Mouse (Mus musculus) right cerebral cortex, postnatal 10 days (tissue): ENCODE measurements at regions not wholly inside any gene's neighbourhood (a gene's known extent, or its start where the extent isn't known, plus 50 kb on each side); places are given as distances from the start of the nearest gene placed in this dataset.
A peak's percentile ranks its signal among the peaks of the same experiment; 100 is the strongest.

Source experiments
- DNase-seq, 2 experiments: peaks; one replicate each; pipeline ENCODE4 v3.0.0; 2021; ENCODE audit warnings: low spot score in 2 of 2

GRCm38 (mm10) chr15:61514324-61514723, 591.5 kb upstream of the A1bg start:
- DNase-seq = peak; percentile 61 to 66

DNA sequence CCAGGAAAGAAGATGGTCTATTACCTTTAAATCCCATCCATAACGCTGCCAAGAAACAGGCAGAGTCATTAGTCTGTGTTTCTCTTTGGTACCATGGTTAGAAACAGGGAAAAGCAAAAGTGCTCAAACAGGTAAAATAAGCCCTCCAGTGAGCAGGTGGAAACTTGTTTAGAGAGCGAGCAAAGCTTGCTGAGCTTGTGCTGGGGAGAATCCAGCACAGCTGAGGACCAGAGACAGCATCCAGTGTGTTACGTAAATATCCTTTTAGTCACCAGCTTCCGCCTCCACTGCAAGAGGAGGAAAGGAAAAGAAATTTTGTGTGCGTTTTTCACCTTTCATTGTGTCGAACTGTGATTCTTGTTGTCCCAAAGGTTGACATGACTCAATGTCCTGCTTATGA, 586.0 kb upstream of the A1bg start:
- no peak for DNase-seq

DNA sequence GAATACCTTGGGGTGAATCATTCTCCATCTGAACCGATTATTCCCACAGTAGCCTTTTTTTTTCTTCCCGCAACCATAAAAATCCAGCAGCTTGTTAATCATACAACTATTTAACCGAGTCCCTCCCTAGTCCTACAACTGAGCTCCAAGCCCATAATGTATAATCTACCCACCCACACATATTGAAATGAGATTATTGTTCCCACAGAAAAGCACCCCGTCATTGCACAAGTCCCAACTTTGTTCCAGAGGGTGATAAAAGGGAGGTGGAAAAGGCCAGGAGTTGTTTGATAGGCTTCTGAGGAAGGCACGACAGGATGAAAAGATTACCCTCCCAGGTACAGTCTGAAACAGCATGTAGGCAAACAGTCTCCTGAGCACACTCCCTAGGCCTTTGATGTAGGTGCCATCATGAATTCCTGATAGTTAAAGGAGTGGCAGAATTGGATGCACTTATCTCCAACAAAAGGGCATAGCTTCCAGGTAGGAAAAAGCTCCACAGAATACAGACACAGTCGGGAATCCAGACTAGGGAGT, 583.6 kb upstream of the A1bg start:
- DNase-seq = no peak

DNA sequence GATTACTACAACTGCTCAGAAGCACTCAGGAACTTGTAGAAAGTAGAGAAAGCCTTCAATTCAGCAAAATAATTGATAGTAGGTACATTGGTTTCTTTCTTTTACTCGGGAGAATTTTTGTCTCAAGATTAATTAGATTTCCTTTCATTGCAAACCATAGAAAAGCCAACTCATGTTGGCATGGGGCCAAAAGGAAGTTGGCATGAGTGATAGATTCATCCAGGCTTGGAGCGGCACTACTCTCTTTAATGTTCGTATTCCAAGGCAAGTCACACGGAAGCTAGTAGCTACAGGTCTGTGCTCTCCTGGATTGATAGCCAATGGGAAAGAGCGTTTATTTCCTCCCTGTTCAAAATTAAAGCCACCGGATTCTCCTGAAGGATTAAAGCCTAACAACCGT, 580.6 kb upstream of the A1bg start:
- peak; percentile 46 to 62 for DNase-seq

GRCm38 (mm10) chr15:61489731-61490130, 566.9 kb upstream of the A1bg start:
- no peak for DNase-seq

- DNase-seq = peak; percentile 35 to 40
Measured at GRCm38 (mm10) chr15:61481861-61482260, 559.0 kb upstream of the A1bg start.

GRCm38 (mm10) chr15:61473900-61474299, 551.1 kb upstream of the A1bg start:
- DNase-seq = no peak

DNA sequence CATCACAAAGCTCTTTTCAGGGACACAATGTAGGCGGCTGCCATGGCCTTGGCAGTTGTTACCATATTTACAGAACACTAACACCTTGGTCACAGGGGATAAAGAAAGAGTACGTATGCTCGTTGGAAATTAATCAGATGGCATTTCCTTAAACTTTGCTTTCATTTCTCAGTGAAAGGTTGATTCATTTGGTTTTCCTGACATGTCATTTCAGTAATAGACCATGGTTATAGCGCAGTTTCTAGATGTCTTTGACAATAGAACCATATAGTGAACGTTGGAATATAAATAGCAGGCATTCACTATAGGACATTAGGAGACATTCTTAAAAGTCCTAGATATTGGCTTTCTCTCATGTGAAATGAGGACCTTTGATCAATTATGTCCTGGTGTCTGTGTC, 532.2 kb upstream of the A1bg start:
- no peak for DNase-seq

DNA sequence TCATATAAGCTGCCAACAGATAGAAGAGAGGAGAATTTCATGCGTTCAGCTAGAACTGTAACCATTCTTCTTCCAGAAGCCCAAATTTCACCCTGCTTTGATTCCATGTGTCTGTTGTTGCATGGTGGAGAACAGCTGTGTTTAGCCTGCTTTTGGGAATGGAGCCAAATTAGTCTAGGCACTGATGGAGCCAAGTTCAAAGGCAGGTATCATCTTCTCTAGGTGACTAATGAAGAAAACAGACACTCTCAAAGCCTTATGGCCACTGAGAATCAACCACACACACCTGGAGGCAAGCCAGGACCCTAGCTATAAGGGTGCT, 531.5 kb upstream of the A1bg start:
- no peak for DNase-seq

DNA sequence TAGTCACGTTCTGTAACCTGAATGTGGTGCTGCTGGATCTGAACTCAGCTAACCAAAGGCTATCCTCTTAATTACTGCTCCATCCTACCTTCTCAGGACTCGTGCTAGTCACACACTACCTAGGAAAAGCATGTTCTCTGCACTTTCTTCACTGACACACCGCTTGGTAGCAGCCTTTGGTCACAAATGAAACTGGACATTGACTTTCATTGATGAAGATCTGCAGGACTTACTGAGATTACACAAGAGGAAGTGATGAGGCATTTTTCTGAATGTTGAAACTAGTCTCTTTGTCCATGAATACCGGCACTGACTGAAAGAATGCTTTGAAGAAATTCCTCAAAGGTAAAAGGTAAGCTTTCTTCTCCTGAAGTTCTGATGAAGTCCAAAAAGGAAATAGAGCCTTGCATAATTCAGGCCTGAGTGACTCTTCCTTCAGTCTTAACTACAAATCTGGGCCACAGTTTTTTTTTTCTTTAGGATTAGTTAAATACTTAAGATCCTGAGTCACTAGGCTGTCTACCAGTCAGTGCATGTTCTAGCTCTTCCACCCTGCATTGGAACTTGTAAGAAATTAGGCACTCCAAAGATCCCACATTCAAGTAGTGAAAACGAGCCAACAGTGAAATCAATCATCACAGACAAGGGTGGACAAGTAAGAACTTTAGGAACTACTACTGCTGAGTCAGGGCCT, 531.0 kb upstream of the A1bg start:
- DNase-seq = no peak

DNA sequence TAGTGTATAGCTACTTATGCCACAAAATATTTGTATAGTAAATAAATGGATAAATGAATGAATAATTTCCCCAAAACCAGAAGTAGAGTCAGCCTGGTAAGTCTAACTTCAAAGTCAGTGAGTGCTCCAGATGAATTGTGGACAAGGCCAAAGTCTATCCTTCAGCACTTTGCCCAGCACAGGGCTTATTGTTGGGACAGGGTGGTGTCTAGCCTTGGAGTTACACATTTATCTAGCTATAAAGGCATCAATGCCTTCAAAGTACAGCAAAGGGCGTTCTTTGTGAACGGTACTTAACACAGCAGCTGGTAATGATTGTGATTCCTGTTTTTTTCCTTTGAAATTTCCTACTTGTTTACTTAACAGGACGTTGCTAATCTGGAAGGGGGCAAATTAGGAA, 527.4 kb upstream of the A1bg start:
- DNase-seq = no peak

DNA sequence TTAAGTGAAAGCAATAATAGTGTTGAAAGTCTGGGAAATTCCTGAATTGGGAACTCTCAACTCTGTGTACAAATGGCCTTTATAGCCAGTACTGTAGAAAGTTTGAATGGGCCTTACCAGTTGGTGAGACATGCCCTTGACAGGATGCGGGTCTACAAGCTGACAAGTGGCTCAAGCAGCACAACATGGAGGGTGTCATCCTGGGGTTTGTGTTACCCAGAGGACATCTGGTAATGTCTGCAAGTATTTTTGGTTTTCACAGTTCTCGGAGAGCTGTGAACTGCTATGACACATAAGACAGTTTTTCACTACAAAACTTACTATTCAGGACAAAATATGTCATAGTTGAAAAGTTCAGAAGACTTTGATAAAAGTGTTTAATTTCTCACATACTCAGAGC, 525.7 kb upstream of the A1bg start:
- DNase-seq = peak in 1 of 2 experiments; percentile 24

- no peak for DNase-seq
Measured at GRCm38 (mm10) chr15:61446053-61446840, 523.4 kb upstream of the A1bg start.

GRCm38 (mm10) chr15:61441734-61442398, 519.1 kb upstream of the A1bg start:
- DNase-seq = no peak

- no peak for DNase-seq
Measured at GRCm38 (mm10) chr15:61441012-61441411, 518.2 kb upstream of the A1bg start.

- no peak for DNase-seq
Measured at GRCm38 (mm10) chr15:61440284-61440683, 517.5 kb upstream of the A1bg start.

- no peak for DNase-seq
Measured at GRCm38 (mm10) chr15:61439623-61440170, 516.9 kb upstream of the A1bg start.

DNA sequence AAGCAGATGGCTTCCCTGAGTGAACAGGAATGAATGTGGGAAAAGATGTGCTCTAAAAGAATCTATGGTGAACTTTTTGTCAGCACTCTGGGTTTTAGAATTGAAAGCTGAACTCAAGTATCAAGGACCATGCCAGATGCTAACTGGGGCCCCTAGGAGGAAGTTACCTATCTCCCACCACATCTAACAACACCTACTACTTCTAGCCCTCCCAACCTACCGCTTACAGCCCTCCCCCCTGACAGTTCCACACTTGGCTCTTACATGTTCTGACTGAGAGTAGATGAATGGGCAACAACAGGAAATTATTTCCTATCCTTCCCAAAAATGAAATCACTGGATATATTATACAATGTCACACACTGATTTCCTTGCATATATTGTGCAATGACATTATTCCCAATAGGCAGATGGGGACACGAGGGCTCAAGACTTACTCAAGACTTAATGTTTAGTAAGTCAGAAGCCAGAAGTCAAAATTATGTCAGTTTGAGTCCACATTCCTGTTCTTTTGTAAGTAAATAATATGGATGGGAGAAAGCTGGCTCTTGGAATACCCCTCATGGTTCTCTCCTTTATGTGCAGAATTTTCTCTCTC, 506.1 kb upstream of the A1bg start:
- DNase-seq = no peak

DNA sequence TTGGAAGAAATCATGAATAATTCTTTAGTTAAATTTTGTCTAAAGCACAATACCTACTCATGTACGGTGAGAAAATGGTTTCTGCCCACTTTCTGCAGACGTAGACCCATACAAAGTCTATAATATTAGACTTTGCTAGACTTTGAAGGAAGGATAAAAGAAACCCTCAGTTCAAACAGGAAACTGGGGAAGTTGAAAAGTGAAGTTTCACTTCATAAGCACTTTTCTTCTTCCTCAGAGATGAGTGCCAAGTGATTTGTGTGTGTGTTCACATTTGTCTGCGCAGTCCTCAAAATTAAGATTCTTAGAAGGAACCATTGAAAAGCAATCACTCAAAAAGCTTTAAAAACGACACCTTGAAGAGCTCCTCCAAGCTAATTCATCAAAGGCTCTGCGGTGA, 500.2 kb upstream of the A1bg start:
- DNase-seq = no peak

DNA sequence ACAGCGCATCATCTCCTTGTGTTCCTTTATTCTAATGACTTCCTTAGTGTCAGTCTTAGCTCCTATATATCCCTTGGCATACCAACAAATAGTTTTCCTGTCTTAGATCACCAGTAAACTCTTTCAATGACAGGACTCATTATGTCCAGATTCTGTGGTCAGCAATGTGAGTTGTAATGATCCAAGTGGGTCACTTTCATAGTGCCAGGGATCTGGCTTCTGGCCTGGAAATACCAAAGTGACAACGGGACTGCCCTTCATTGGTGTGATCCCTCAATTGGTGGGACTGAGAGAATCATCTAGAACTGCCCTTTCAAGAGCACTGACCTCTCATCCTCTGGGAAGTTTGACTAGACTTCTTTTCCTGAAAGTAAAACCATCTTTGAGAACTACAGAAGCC, 494.7 kb upstream of the A1bg start:
- peak in 1 of 2 experiments; percentile 24 for DNase-seq

DNA sequence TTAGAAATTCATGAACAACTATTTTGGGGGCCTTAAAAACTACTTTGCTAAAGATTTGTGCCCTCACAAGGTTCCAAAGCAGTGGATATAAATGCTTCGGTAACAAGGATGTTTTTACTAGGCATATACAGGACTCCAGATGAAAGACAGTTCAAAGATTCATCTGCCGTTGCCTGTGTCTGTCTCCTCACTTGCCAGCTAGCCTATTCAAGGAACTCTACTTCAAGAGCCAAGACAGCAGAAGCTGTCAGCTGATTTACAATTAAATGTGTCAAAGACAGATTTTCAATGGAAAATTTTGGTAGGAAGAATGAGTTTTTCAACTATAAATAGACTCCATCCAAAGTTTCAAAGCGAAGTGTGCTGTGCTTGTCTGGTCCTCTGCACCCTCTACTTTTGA, 494.0 kb upstream of the A1bg start:
- DNase-seq = peak in 1 of 2 experiments; percentile 30

GRCm38 (mm10) chr15:61415626-61416025, 492.8 kb upstream of the A1bg start:
- no peak for DNase-seq
